Mouse (Mus musculus) ES-E14 (cell line): Measurements from ENCODE around the gene Dab1. TPM values are rescaled to one million over a fixed set of nuclear protein-coding genes. Genes with fewer than 3 reads are reported as not detected.
A peak's percentile ranks its signal among the peaks of the same experiment; 100 is the strongest.

Experiments used
- DNase-seq: peaks from one replicate; pipeline ENCODE4 v3.0.0-alpha.2; 2013; ENCODE audit warnings: low read depth, low spot score
- H3K27ac ChIP-seq: 2 replicates; pipeline ENCODE4 v1.5.1; 2012; ENCODE audit warnings: low read depth, mild to moderate bottlenecking, low read length, moderate library complexity, mixed read lengths; ENCODE audit not compliant: poor library complexity, insufficient read depth, severe bottlenecking
- H3K36me3 ChIP-seq: 2 replicates; pipeline ENCODE4 v1.6.1; 2012; ENCODE audit warnings: mild to moderate bottlenecking, low read length, moderate library complexity, mixed read lengths; ENCODE audit not compliant: control insufficient read depth, poor library complexity, insufficient read depth, severe bottlenecking
- H3K4me1 ChIP-seq, 2 experiments: fragments of 150-350 bp in 1 of 2; sonication (generic) in 1 of 2; 2 replicates each; pipeline ENCODE4 v1.6.1; 2012; ENCODE audit warnings: low read length in 2 of 2, mild to moderate bottlenecking in 1 of 2, mixed read lengths in 1 of 2; ENCODE audit not compliant: control insufficient read depth in 2 of 2, insufficient read depth in 2 of 2, poor library complexity in 1 of 2
- H3K4me3 ChIP-seq, 2 experiments: fragments of 150-350 bp in 1 of 2; sonication (generic) in 1 of 2; 2 replicates each; pipeline ENCODE4 v1.5.1; 2012; ENCODE audit warnings: low read length in 2 of 2, low read depth in 1 of 2, mild to moderate bottlenecking in 1 of 2, mixed read lengths in 1 of 2; ENCODE audit not compliant: insufficient read depth in 1 of 2, poor library complexity in 1 of 2, severe bottlenecking in 1 of 2
- H3K9ac ChIP-seq: 2 replicates; pipeline ENCODE4 v1.6.1; 2012; ENCODE audit warnings: low read depth, mild to moderate bottlenecking, low read length, mixed read lengths; ENCODE audit not compliant: poor library complexity, insufficient read depth, severe bottlenecking
- H3K9me3 ChIP-seq: fragments of 150-350 bp; sonication (generic); 2 replicates; pipeline ENCODE4 v1.6.1; 2012; ENCODE audit warnings: low read depth, mild to moderate bottlenecking, low read length; ENCODE audit not compliant: control insufficient read depth, insufficient read depth
- CHD2 ChIP-seq: IDR thresholded peaks from 2 replicates; pipeline ENCODE4 v1.6.1; 2014; ENCODE audit warnings: mild to moderate bottlenecking, low read depth, low read length, inconsistent platforms
- HCFC1 ChIP-seq: IDR thresholded peaks from 2 replicates; pipeline ENCODE4 v1.6.1; 2012; ENCODE audit warnings: low read length, inconsistent platforms, borderline replicate concordance; ENCODE audit not compliant: insufficient read depth
- MAFK ChIP-seq: IDR thresholded peaks from 2 replicates; pipeline ENCODE4 v1.6.1; 2014; ENCODE audit warnings: mild to moderate bottlenecking, low read depth, low read length, inconsistent platforms; ENCODE audit not compliant: insufficient read depth
- ZC3H11A ChIP-seq: IDR thresholded peaks from 2 replicates; pipeline ENCODE4 v1.6.1; 2012; ENCODE audit warnings: low read depth, mild to moderate bottlenecking, inconsistent platforms, low read length, borderline replicate concordance
- ZNF384 ChIP-seq: IDR thresholded peaks from 2 replicates; pipeline ENCODE4 v1.6.1; 2012; ENCODE audit warnings: low read depth, low read length, inconsistent platforms
- in situ Hi-C, 2 experiments: fragments of 600-800 bp; cut with MboI; formaldehyde crosslinking; loops; one replicate each; pipeline ENCODE4 v1.15.1; 2025; ENCODE audit warnings: low sequenced_read_pairs in 2 of 2, inconsistent platforms in 1 of 2; ENCODE audit not compliant: unreplicated experiment in 2 of 2
- total RNA-seq: library from RNA; depleted of rRNA; stranded (reverse); fragments of 300-350 nt; gene quantifications from 2 replicates; pipeline ENCODE4 v1.2.3, GENCODE M21; 2012

Gene Dab1
- total RNA-seq, 1 experiment: 7.9 TPM

GRCm38 (mm10) chr4:103857173-103857572 is 238.0 kb downstream of the Dab1 start:
- Histone ChIP-seq H3K9me3 (no peaks in the 10 kb centered on the region), H3K27ac (no peak overlapping the region), H3K36me3 (no peaks in the 10 kb centered on the region), H3K4me3 (no peak overlapping the region), H3K4me1 (no peaks in the 10 kb centered on the region), H3K9ac (no peak overlapping the region)
- in situ Hi-C loops: no loop called here
- no peak for DNase-seq
- TF ChIP-seq ZNF384 (no peak), MAFK (no peak), CHD2 (no peak)

GRCm38 (mm10) chr4:103875564-103875963 is 256.4 kb downstream of the Dab1 start:
- Histone ChIP-seq H3K9ac (no peak overlapping the region), H3K27ac (no peak overlapping the region), H3K36me3 (no peaks in the 10 kb centered on the region), H3K9me3 (no peaks in the 10 kb centered on the region), H3K4me3 (no peak overlapping the region), H3K4me1 (no peaks in the 10 kb centered on the region)
- TF ChIP-seq MAFK (no peak), ZNF384 (no peak), HCFC1 (no peak), ZC3H11A (no peak), CHD2 (no peak)
- peak; percentile 25 for DNase-seq
- in situ Hi-C loops: no loop called here

- H3K27ac ChIP-seq: no peak overlapping the region
- no peaks in the 10 kb centered on the region for H3K9me3 ChIP-seq
- H3K36me3 ChIP-seq: no peaks in the 10 kb centered on the region
- no peak overlapping the region for H3K4me3 ChIP-seq
- no peaks in the 10 kb centered on the region for H3K4me1 ChIP-seq
- in situ Hi-C loops: no loop called here
- no peak for DNase-seq
- no peak overlapping the region for H3K9ac ChIP-seq
- no peak for TF ChIP-seq CHD2
- no peak for TF ChIP-seq ZC3H11A
- no peak for TF ChIP-seq MAFK
- no peak for TF ChIP-seq ZNF384
- TF ChIP-seq HCFC1: no peak
Measured at GRCm38 (mm10) chr4:103878841-103879240, 259.7 kb downstream of the Dab1 start.

GRCm38 (mm10) chr4:103881641-103882040 is 262.5 kb downstream of the Dab1 start:
- no peak overlapping the region for H3K4me3 ChIP-seq
- H3K4me1 ChIP-seq: no peaks in the 10 kb centered on the region
- 0 out of 2 replicates have a peak overlapping the region, but pooled peaks have one; percentile 19 for H3K27ac ChIP-seq
- no peak for DNase-seq
- in situ Hi-C loops: no loop called here
- H3K9ac ChIP-seq: no peak overlapping the region
- no peaks in the 10 kb centered on the region for H3K9me3 ChIP-seq
- no peak for TF ChIP-seq ZC3H11A
- TF ChIP-seq HCFC1: no peak
- H3K36me3 ChIP-seq: no peaks in the 10 kb centered on the region

GRCm38 (mm10) chr4:103888086-103888485 is 268.9 kb downstream of the Dab1 start:
- DNase-seq: no peak
- H3K4me1 ChIP-seq: no peaks in the 10 kb centered on the region
- no peaks in the 10 kb centered on the region for H3K36me3 ChIP-seq
- no peak overlapping the region for H3K9ac ChIP-seq
- H3K9me3 ChIP-seq: no peaks in the 10 kb centered on the region
- H3K4me3 ChIP-seq: no peak overlapping the region
- in situ Hi-C loops: no loop called here
- no peak for TF ChIP-seq MAFK
- no peak for TF ChIP-seq ZNF384
- TF ChIP-seq HCFC1: no peak
- no peak for TF ChIP-seq CHD2
- no peak for TF ChIP-seq ZC3H11A
- no peak overlapping the region for H3K27ac ChIP-seq
